Mouse (Mus musculus): ENCODE data around the gene Hmgcll1. TPM values are rescaled to one million over a fixed set of nuclear protein-coding genes. Genes with fewer than 3 reads are reported as not detected.

Hmgcll1 gene
- polyA plus RNA-seq, 1 experiment: not detected

DNA sequence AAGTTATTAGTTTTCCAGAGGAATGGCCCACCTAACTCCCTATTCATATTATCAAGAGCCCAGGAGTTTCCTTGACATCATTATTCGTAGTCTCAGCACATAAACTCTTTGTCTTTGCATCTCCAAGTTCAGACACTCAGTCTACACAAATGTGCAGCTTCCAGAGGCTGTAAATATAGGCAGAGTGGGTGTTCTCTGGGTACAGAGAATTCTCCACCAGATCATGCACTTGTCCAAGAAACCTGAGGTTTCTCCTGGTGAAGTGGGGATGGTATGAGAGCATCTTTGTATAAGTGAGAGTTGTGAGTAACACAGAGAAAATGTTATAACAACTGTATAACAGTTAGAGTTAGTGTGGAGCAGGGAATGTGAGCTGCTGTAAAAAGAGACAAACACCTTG lies 114.7 kb downstream of the Hmgcll1 start:
- Histone ChIP-seq H3K27ac (ENCODE audit: insufficient read depth, low read depth, low read length) (no peak overlapping the region), H3K4me3 (ENCODE audit: insufficient read depth, low read length) (no peak overlapping the region), H3K4me1 (ENCODE audit: control insufficient read depth, insufficient read depth, low read length) (no peaks in the 10 kb centered on the region)
- TF ChIP-seq CTCF (IDR thresholded peaks at IDR 0.05; ENCODE audit: low read depth, low read length) (no peak), POLR2A (IDR thresholded peaks at IDR 0.05; ENCODE audit: borderline replicate concordance, low read depth, low read length) (no peak)

DNA sequence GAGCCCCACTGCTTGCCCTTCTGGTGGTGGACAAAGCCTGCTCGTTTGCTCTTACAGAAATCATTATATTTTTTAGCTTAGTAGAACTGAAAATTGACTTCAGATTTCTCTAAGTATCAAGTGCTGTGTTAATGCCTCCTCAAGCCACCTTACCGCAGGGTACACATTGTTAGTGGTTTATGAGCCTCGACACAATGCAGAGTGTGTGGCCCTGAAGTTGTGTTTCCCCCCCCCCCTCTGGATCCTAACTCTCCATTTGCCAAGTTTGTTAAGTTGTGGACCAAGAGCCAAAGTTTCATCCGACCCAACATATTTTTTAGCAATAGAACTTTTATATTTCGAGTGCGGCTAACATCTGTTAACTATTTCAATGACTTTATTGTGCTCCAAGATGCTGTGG lies 119.4 kb downstream of the Hmgcll1 start:
- H3K4me1 ChIP-seq (ENCODE audit: control insufficient read depth, insufficient read depth, low read length): no peaks in the 10 kb centered on the region
- TF ChIP-seq CTCF (IDR thresholded peaks at IDR 0.05; ENCODE audit: low read depth, low read length): no peak
- no peak for TF ChIP-seq POLR2A (IDR thresholded peaks at IDR 0.05; ENCODE audit: borderline replicate concordance, low read depth, low read length)
- no peak overlapping the region for H3K4me3 ChIP-seq (ENCODE audit: insufficient read depth, low read length)
- no peak overlapping the region for H3K27ac ChIP-seq (ENCODE audit: insufficient read depth, low read depth, low read length)

DNA sequence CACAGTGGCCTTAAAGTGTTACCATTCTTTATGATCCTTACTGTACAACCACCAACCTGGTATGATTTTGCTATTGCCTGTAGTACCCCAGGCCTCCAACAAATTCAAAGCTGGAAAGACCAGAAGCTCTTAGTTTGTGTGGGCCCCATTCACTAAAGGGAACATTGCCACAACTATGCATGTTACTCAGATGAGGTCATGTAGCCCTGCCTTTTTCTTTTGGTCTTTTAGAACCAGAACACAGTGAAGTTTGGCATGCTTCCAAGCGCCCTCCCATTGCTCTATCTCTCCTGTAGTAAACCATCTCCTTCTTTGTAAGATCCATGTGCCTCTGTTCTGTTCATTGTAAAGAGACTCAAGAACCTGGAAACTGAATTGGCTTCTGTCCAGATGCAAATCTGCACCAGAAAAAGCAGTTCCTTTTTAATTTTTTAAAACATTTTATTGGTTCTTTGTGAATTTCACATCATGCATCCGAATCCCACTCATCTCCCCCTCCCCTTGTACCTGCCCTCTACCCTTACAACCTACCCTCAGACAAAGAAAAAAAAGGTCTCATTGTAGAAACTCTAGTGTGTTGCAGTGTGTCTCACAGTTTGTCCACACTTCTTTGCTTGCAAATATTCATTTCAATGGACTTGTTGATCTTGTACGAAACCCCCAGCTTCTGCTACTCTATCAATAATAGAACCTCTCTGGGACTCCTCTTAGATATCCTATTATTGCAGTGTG lies 123.9 kb downstream of the Hmgcll1 start:
- TF ChIP-seq CTCF (IDR thresholded peaks at IDR 0.05; ENCODE audit: low read depth, low read length) (no peak), POLR2A (IDR thresholded peaks at IDR 0.05; ENCODE audit: borderline replicate concordance, low read depth, low read length) (no peak)
- Histone ChIP-seq H3K4me3 (ENCODE audit: insufficient read depth, low read length) (no peak overlapping the region), H3K27ac (ENCODE audit: insufficient read depth, low read depth, low read length) (no peak overlapping the region)

DNA sequence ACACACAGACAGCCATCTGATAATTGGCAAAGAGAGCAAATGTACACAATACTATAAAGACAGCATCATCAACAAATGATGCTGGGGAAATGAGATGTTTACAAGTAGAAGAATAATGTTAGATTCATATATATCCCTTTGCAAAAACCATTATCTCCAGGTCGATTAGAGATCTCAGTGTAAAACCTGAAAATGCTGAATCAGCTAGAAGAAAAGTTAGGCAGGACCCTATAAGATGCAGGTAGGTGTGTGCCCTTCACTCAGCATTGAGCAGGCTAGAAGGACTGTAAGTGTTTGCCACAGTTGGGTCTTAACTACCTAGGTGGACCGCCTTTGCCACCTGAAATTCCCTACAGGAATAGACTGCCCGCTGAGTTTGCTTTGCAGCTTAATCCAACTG lies 130.9 kb downstream of the Hmgcll1 start:
- Histone ChIP-seq H3K4me3 (ENCODE audit: insufficient read depth, low read length) (no peak overlapping the region), H3K27ac (ENCODE audit: insufficient read depth, low read depth, low read length) (no peak overlapping the region), H3K4me1 (ENCODE audit: control insufficient read depth, insufficient read depth, low read length) (no peaks in the 10 kb centered on the region)
- no peak for TF ChIP-seq POLR2A (IDR thresholded peaks at IDR 0.05; ENCODE audit: borderline replicate concordance, low read depth, low read length)
- no peak for TF ChIP-seq CTCF (IDR thresholded peaks at IDR 0.05; ENCODE audit: low read depth, low read length)

More for the DNA sequence above, 123.9 kb downstream of the Hmgcll1 start:
- no peaks in the 10 kb centered on the region for H3K4me1 ChIP-seq (ENCODE audit: control insufficient read depth, insufficient read depth, low read length)

DNA sequence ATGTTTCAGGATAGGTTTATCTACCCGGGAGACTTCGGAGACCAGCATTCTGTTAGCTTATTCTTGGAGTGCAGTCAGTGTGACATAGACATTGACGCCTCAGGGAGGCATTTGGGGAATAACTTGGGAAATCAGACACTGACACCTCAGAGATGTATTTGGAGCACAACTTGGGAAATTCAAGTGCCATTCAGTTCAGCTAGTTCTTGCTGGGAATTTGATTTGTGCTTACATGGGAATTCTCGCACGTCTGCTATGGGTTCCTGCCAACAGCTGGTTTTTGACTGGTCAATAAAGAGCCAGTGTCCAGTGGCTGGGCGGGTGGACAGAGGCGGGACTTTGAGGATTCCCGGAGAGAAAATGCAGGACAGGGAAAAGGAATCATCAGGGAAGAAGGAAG lies 147.8 kb downstream of the Hmgcll1 start:
- Histone ChIP-seq H3K4me3 (ENCODE audit: insufficient read depth, low read length) (no peak overlapping the region), H3K27ac (ENCODE audit: insufficient read depth, low read depth, low read length) (no peak overlapping the region), H3K4me1 (ENCODE audit: control insufficient read depth, insufficient read depth, low read length) (no peaks in the 10 kb centered on the region)
- no peak for TF ChIP-seq POLR2A (IDR thresholded peaks at IDR 0.05; ENCODE audit: borderline replicate concordance, low read depth, low read length)
- no peak for TF ChIP-seq CTCF (IDR thresholded peaks at IDR 0.05; ENCODE audit: low read depth, low read length)

DNA sequence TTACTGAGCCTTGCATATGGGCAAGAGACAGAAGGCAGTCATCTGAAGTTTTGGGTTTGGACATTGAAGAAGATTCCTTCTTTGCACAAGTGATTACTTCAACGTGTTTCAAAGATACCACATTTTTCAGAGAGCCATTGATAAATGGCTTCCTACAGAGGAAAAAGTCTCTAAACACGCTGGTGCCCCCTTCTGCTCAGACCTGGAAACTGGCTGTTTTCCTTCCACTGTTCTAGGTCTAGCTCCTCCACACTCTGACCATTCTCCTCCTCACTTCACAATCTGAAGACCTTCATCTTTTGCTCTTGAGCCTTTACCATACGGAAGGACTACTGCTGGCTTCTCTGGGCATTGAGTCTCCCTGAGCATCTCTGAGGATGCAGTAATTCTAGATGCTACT lies 153.7 kb downstream of the Hmgcll1 start:
- no peak for TF ChIP-seq POLR2A (IDR thresholded peaks at IDR 0.05; ENCODE audit: borderline replicate concordance, low read depth, low read length)
- TF ChIP-seq CTCF (IDR thresholded peaks at IDR 0.05; ENCODE audit: low read depth, low read length): no peak
- Histone ChIP-seq H3K4me3 (ENCODE audit: insufficient read depth, low read length) (no peak overlapping the region), H3K4me1 (ENCODE audit: control insufficient read depth, insufficient read depth, low read length) (no peaks in the 10 kb centered on the region), H3K27ac (ENCODE audit: insufficient read depth, low read depth, low read length) (no peak overlapping the region)

DNA sequence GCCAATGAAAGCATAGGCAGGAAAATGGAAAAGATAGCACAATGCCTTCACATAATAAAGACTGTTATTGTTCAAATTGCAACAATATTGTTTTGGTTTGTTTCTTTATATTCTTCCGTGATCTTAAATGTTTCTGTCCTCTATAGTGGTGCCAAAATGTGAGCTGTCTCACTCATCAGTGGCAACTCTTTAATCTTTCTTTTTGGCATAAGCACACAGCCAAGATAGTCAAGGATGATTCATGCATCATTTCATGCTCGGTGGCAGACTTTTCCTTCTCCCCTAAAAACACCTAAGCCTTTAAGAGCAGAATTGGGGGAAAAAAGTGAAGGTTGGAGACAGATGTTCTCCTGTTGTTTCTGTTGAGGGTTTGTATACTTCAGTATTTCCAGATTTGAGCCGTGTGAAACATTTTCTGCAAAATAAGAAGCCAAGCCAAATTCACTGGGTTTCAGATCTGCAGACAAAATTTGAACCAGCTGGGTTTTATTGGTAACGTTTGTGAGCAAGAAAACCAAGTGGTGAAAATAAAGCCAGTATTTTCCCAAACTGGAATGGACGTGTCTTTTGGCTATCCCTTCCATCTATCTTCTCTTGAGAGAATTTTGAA lies 158.1 kb downstream of the Hmgcll1 start:
- H3K4me3 ChIP-seq (ENCODE audit: insufficient read depth, low read length): no peak overlapping the region
- no peaks in the 10 kb centered on the region for H3K4me1 ChIP-seq (ENCODE audit: control insufficient read depth, insufficient read depth, low read length)
- no peak overlapping the region for H3K27ac ChIP-seq (ENCODE audit: insufficient read depth, low read depth, low read length)
- TF ChIP-seq CTCF (IDR thresholded peaks at IDR 0.05; ENCODE audit: low read depth, low read length) (no peak), POLR2A (IDR thresholded peaks at IDR 0.05; ENCODE audit: borderline replicate concordance, low read depth, low read length) (no peak)

DNA sequence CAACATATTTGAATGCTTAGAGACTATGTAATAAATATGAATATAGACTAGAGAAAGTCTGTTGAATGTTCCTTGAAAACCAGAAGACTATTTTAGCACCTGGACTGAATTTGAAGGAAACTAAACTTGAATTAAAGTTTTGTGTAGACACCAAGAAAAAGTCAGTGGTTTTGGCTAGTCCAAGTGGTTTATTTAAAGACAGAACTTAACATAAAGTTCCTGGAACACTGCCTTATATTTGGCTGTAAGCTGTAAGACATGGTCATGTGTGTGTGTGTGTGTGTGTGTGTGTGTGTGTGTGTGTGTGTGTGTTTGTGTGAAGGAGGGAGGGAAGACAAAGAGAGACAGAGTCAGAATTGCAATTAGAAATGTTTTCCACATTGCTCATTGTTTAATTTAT lies 164.6 kb downstream of the Hmgcll1 start:
- Histone ChIP-seq H3K4me1 (ENCODE audit: control insufficient read depth, insufficient read depth, low read length) (no peaks in the 10 kb centered on the region), H3K27ac (ENCODE audit: insufficient read depth, low read depth, low read length) (no peak overlapping the region), H3K4me3 (ENCODE audit: insufficient read depth, low read length) (no peak overlapping the region)
- no peak for TF ChIP-seq CTCF (IDR thresholded peaks at IDR 0.05; ENCODE audit: low read depth, low read length)
- no peak for TF ChIP-seq POLR2A (IDR thresholded peaks at IDR 0.05; ENCODE audit: borderline replicate concordance, low read depth, low read length)

Other genes starting within 250 kb of the Hmgcll1 start
- not detected in 2 replicates for gene Bmp5, start 239.5 kb upstream of the Hmgcll1 start, polyA plus RNA-seq (2012; ENCODE audit: insufficient read depth, insufficient read length, missing spikeins)
- not detected in 2 replicates for gene Gfral, start 198.8 kb downstream of the Hmgcll1 start, polyA plus RNA-seq (2012; ENCODE audit: insufficient read depth, insufficient read length, missing spikeins)